Mouse (Mus musculus): Measurements from ENCODE around the gene C1qtnf9.

DNA sequence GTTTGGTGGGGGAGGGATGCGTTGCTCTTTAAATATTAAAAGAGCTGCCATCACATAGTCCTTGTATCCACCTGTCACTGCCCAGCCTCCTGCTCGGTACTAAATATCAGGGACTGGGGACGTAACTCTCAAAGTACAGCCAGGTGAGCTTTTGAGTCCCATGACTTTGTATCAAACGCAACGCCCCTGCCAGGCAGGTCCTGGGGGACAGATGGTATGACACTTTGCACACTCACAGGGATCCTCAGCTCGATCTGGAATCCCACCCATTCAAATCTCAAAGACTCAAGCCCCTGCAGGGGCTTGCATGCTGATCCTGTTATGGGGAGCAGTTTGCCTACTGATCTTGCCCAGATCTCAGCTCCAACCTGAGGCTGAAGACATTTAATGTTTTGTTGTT lies 2.7 kb downstream of the C1qtnf9 start:
- no peak for TF ChIP-seq MAX (IDR thresholded peaks at IDR 0.05)
- TF ChIP-seq CTCF (IDR thresholded peaks at IDR 0.05; ENCODE audit: control insufficient read depth, insufficient read depth, insufficient read length), result no peak
- no peak for TF ChIP-seq USF1 (IDR thresholded peaks at IDR 0.05; ENCODE audit: low read depth)

Measured in C2C12 (cell line).